Mouse (Mus musculus): ENCODE measurements around the gene Nkx2-1. TPM values are rescaled to one million over a fixed set of nuclear protein-coding genes. Genes with fewer than 3 reads are reported as not detected.

Gene Nkx2-1
- total and polyA plus RNA-seq, 2 experiments = 0.04 TPM; not detected in 1

- WGBS = 47% methylated on average over 8 of the region's 8 CpGs
- no peaks in the 10 kb centered on the region for H3K79me2 ChIP-seq (ENCODE audit: control insufficient read depth, insufficient read depth, low read length)
- H3K27me3 ChIP-seq (ENCODE audit: control insufficient read depth, insufficient read depth, low read length) = peaks cover 2% of the 10 kb centered on the region; the same call in 1 of the 2 replicates
- no peak overlapping the region for H3K27ac ChIP-seq (replicated peaks; ENCODE audit: insufficient read depth, low read depth, low read length)
- H3K4me1 ChIP-seq (ENCODE audit: control insufficient read depth, insufficient read depth, low read length) = no peaks in the 10 kb centered on the region
- no peak overlapping the region for H3K9ac ChIP-seq (ENCODE audit: low read depth, low read length)
- DNase-seq (ENCODE audit: extremely low read depth, low read depth, low spot score) = no peak
- H3K36me3 ChIP-seq (ENCODE audit: control insufficient read depth, insufficient read depth, low read length) = no peaks in the 10 kb centered on the region
- TF ChIP-seq CTCF (IDR thresholded peaks at IDR 0.05; ENCODE audit: low read depth, low read length) (no peak), POLR2A (IDR thresholded peaks at IDR 0.05; ENCODE audit: extremely low read depth, insufficient read depth, low read length) (no peak)
- H3K4me3 ChIP-seq (ENCODE audit: insufficient read depth, low read depth, low read length) = no peak overlapping the region
Observed at GRCm38 (mm10) chr12:56508413-56508812, 28.3 kb downstream of the Nkx2-1 start.

DNA sequence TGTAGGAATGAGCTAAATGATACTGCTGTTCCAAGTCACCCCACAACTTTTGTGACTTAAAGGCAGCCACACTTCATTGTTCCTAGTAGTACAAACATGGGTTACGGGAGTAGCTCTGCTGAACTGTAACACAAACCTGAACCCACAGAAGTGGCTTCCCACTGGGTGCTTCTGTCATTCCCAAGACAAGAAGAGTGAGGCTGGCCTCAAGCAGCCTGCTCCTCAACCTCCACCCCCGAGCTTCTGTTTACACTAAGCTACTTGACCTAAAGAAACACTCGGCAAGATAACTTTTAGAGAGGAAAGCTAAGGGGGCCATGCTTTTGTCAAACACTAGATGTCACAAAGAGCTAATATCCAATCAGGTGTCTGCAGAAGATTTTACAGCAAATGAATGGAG is 49.7 kb downstream of the Nkx2-1 start:
- 0 out of 2 replicates have a peak, but pooled peaks cover 3% of the 10 kb centered on the region for H3K27me3 ChIP-seq (ENCODE audit: control insufficient read depth, insufficient read depth, low read length)
- no peak overlapping the region for H3K9ac ChIP-seq (ENCODE audit: low read depth, low read length)
- H3K36me3 ChIP-seq (ENCODE audit: control insufficient read depth, insufficient read depth, low read length) = no peaks in the 10 kb centered on the region
- 26% methylated on average over 3 of the region's 3 CpGs for WGBS
- no peaks in the 10 kb centered on the region for H3K79me2 ChIP-seq (ENCODE audit: control insufficient read depth, insufficient read depth, low read length)
- H3K4me1 ChIP-seq (ENCODE audit: control insufficient read depth, insufficient read depth, low read length) = no peaks in the 10 kb centered on the region
- no peak for TF ChIP-seq CTCF (IDR thresholded peaks at IDR 0.05; ENCODE audit: low read depth, low read length)
- TF ChIP-seq POLR2A (IDR thresholded peaks at IDR 0.05; ENCODE audit: extremely low read depth, insufficient read depth, low read length) = no peak
- H3K27ac ChIP-seq (replicated peaks; ENCODE audit: insufficient read depth, low read depth, low read length) = no peak overlapping the region
- DNase-seq (ENCODE audit: extremely low read depth, low read depth, low spot score) = no peak
- no peak overlapping the region for H3K4me3 ChIP-seq (ENCODE audit: insufficient read depth, low read depth, low read length)

- DNase-seq (ENCODE audit: extremely low read depth, low read depth, low spot score) = no peak
- H3K4me1 ChIP-seq (ENCODE audit: control insufficient read depth, insufficient read depth, low read length) = no peaks in the 10 kb centered on the region
- no peak overlapping the region for H3K9ac ChIP-seq (ENCODE audit: low read depth, low read length)
- H3K27me3 ChIP-seq (ENCODE audit: control insufficient read depth, insufficient read depth, low read length) = peaks cover 5% of the 10 kb centered on the region; the same call in 1 of the 2 replicates
- H3K79me2 ChIP-seq (ENCODE audit: control insufficient read depth, insufficient read depth, low read length) = no peaks in the 10 kb centered on the region
- 86% methylated on average over 10 of the region's 10 CpGs for WGBS
- no peaks in the 10 kb centered on the region for H3K36me3 ChIP-seq (ENCODE audit: control insufficient read depth, insufficient read depth, low read length)
- no peak overlapping the region for H3K4me3 ChIP-seq (ENCODE audit: insufficient read depth, low read depth, low read length)
- TF ChIP-seq POLR2A (IDR thresholded peaks at IDR 0.05; ENCODE audit: extremely low read depth, insufficient read depth, low read length) = no peak
- TF ChIP-seq CTCF (IDR thresholded peaks at IDR 0.05; ENCODE audit: low read depth, low read length) = no peak
- no peak overlapping the region for H3K27ac ChIP-seq (replicated peaks; ENCODE audit: insufficient read depth, low read depth, low read length)
Observed at GRCm38 (mm10) chr12:56482606-56483005, 54.1 kb downstream of the Nkx2-1 start.

Other genes with a start within 250 kb of the Nkx2-1 start
- 6.8 and 7.5 TPM in 2 replicates for gene Mbip, start 191.0 kb downstream of the Nkx2-1 start, total RNA-seq (2014; rRNA removed)
- gene Mbip, start 191.0 kb downstream of the Nkx2-1 start, polyA plus RNA-seq (2012; rRNA removed) = 2.0 and 2.4 TPM in 2 replicates
- gene Nkx2-9, start 76.4 kb upstream of the Nkx2-1 start, total RNA-seq (2014; rRNA removed) = not detected in 2 replicates
- not detected in 2 replicates for gene Nkx2-9, start 76.4 kb upstream of the Nkx2-1 start, polyA plus RNA-seq (2012; rRNA removed)
- not detected in 2 replicates for gene Pax9, start 154.9 kb upstream of the Nkx2-1 start, total RNA-seq (2014; rRNA removed)
- gene Pax9, start 154.9 kb upstream of the Nkx2-1 start, polyA plus RNA-seq (2012; rRNA removed) = not detected in 2 replicates

Measured in liver, adult 2 months (tissue).